Mouse (Mus musculus): ENCODE results near the gene Exoc6b. TPM values are rescaled to one million over a fixed set of nuclear protein-coding genes. Genes with fewer than 3 reads are reported as not detected.

The Exoc6b gene
- total RNA-seq, 2 experiments from 2014 or later = 130 to 134 TPM

GRCm38 (mm10) chr6:84806132-84806730 is 263.1 kb downstream of the Exoc6b start:
- Histone ChIP-seq H3K27ac (no peak overlapping the region), H3K4me3 (no peak overlapping the region)
- TF ChIP-seq CTCF (conservative IDR thresholded peaks at IDR 0.05) = no peak
- no peak for DNase-seq (ENCODE audit: low spot score in 2 of 2)

- TF ChIP-seq CTCF (conservative IDR thresholded peaks at IDR 0.05) = no peak
- DNase-seq (ENCODE audit: low spot score in 2 of 2) = no peak
Measured at GRCm38 (mm10) chr6:84798736-84799135, 270.6 kb downstream of the Exoc6b start.

GRCm38 (mm10) chr6:84783994-84784393 is 285.3 kb downstream of the Exoc6b start:
- TF ChIP-seq CTCF (conservative IDR thresholded peaks at IDR 0.05) = no peak
- peak in 1 of 2 experiments; percentile 29 for DNase-seq (ENCODE audit: low spot score in 2 of 2)
- H3K4me3 ChIP-seq = no peak overlapping the region
- no peak overlapping the region for H3K27ac ChIP-seq

More at GRCm38 (mm10) chr6:84798736-84799135, 270.6 kb downstream of the Exoc6b start:
- H3K27ac ChIP-seq = no peak overlapping the region
- H3K4me3 ChIP-seq = no peak overlapping the region

- Histone ChIP-seq H3K4me3 (no peak overlapping the region), H3K27ac (no peak overlapping the region)
- no peak for TF ChIP-seq CTCF (conservative IDR thresholded peaks at IDR 0.05)
- DNase-seq (ENCODE audit: low spot score in 2 of 2) = no peak
Measured at GRCm38 (mm10) chr6:84779987-84780386, 289.3 kb downstream of the Exoc6b start.

- H3K27ac ChIP-seq = no peak overlapping the region
- no peak for DNase-seq (ENCODE audit: low spot score in 2 of 2)
- H3K4me3 ChIP-seq = no peak overlapping the region
- no peak for TF ChIP-seq CTCF (conservative IDR thresholded peaks at IDR 0.05)
Measured at GRCm38 (mm10) chr6:84778970-84779369, 290.3 kb downstream of the Exoc6b start.

- no peak overlapping the region for H3K4me3 ChIP-seq
- no peak overlapping the region for H3K27ac ChIP-seq
- TF ChIP-seq CTCF (conservative IDR thresholded peaks at IDR 0.05) = no peak
- DNase-seq (ENCODE audit: low spot score in 2 of 2) = no peak
Measured at GRCm38 (mm10) chr6:84775908-84776307, 293.4 kb downstream of the Exoc6b start.

GRCm38 (mm10) chr6:84755266-84755665 is 314.0 kb downstream of the Exoc6b start:
- TF ChIP-seq CTCF (conservative IDR thresholded peaks at IDR 0.05) = no peak

GRCm38 (mm10) chr6:84752806-84753420 is 316.4 kb downstream of the Exoc6b start:
- Histone ChIP-seq H3K4me3 (no peak overlapping the region), H3K27ac (no peak overlapping the region)
- DNase-seq (ENCODE audit: low spot score in 2 of 2) = no peak
- no peak for TF ChIP-seq CTCF (conservative IDR thresholded peaks at IDR 0.05)

More at GRCm38 (mm10) chr6:84755266-84755665, 314.0 kb downstream of the Exoc6b start:
- H3K4me3 ChIP-seq = no peak overlapping the region
- DNase-seq (ENCODE audit: low spot score in 2 of 2) = no peak
- no peak overlapping the region for H3K27ac ChIP-seq

- Histone ChIP-seq H3K27ac (no peak overlapping the region), H3K4me3 (no peak overlapping the region)
- DNase-seq (ENCODE audit: low spot score in 2 of 2) = no peak
- no peak for TF ChIP-seq CTCF (conservative IDR thresholded peaks at IDR 0.05)
Measured at GRCm38 (mm10) chr6:84751409-84751808, 317.9 kb downstream of the Exoc6b start.

- peak; percentile 12 to 13 for DNase-seq (ENCODE audit: low spot score in 2 of 2)
- Histone ChIP-seq H3K4me3 (no peak overlapping the region), H3K27ac (peak overlapping the region; percentile 11; the same call in 1 of the 2 replicates)
- no peak for TF ChIP-seq CTCF (conservative IDR thresholded peaks at IDR 0.05)
Measured at GRCm38 (mm10) chr6:84746847-84747395, 322.4 kb downstream of the Exoc6b start.

GRCm38 (mm10) chr6:84746193-84746846 is 323.0 kb downstream of the Exoc6b start:
- no peak for DNase-seq (ENCODE audit: low spot score in 2 of 2)
- Histone ChIP-seq H3K27ac (peak overlapping the region; percentile 11; the same call in 1 of the 2 replicates), H3K4me3 (no peak overlapping the region)
- no peak for TF ChIP-seq CTCF (conservative IDR thresholded peaks at IDR 0.05)

- TF ChIP-seq CTCF (conservative IDR thresholded peaks at IDR 0.05) = no peak
- Histone ChIP-seq H3K27ac (no peak overlapping the region), H3K4me3 (no peak overlapping the region)
- no peak for DNase-seq (ENCODE audit: low spot score in 2 of 2)
Measured at GRCm38 (mm10) chr6:84745570-84745969, 323.7 kb downstream of the Exoc6b start.

- H3K4me3 ChIP-seq = no peak overlapping the region
- DNase-seq (ENCODE audit: low spot score in 2 of 2) = no peak
- no peak overlapping the region for H3K27ac ChIP-seq
- no peak for TF ChIP-seq CTCF (conservative IDR thresholded peaks at IDR 0.05)
Measured at GRCm38 (mm10) chr6:84742227-84742626, 327.1 kb downstream of the Exoc6b start.

Data from layer of hippocampus, adult 2 months (tissue).